Mouse (Mus musculus) cerebellum, postnatal 36 days (tissue): ENCODE measurements around the gene Orc1.
A peak's percentile ranks its signal among the peaks of the same experiment; 100 is the strongest.

Source experiments
- DNase-seq, 2 experiments: peaks; one replicate each; pipeline ENCODE4 v3.0.0; 2021 to 2022; ENCODE audit warnings: mixed read lengths in 2 of 2

Orc1 gene

DNA sequence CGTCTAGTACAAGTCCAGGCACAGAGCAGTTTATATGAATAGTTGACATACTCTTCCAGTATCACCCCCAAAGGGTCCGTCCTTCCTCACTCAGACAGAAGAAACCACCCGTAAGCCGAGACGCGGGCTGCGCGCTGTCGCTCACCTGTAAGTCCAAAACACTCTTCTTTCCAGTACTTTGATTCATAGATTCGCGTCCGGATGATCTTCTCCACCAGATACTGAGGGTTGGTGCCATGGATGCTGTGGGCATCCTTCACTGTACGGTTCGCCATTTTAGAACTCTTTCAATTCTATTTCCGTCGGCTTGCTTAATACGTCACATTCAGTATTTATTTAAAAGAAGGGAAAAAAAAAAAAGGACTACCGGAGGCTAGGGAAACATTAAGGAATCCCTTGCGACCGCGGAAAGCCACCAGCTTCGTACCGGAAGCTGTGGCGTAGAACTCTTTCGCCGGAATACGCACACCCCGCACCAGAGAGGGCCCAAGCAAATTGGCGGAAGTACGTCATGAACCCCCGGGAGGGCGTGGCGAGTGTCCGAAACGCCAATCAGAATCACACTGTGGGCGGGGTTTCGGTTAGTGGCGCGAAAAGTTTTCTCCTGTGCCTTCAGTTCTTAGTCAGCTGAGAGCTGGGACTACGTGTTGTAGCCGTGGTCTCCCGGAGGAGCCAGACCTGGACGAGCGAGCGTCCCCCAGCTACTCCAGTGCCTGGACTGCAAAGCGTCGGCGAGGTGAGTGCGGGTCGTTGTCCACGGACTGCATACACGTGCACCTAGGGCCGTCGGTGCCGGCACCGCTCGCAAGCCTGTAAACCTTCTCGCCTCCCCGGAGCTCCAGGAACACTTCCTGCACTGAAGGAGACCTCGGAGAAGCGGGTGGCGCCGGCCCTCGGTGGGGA lies at the start of gene Orc1, which contains the start of gene Prpf38a:
Gene Orc1, plus strand, starts transcription at position 584 of the 903 bp plus-strand sequence.
Gene Prpf38a, minus strand, starts transcription at position 497 of the 903 bp plus-strand sequence.
- DNase-seq: peak; percentile 97

DNA sequence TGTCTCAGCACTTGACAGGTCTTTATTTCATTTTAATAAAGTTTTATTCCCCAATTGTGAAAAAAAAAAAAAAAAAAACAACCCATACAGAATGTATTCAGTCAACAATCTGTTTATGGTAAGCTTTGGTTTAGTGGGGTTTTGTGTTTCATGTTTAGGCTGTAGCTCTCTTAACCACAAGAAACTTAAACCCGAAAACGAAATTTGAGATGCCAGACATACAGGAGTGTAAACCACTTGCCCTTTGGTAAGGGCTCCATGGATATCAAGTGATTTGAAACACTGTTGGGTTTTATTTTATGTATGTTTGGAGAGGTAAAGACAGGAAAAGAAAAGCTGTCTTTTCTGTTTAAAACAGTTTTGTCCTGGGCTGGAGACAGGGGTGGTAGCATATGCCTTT lies 39.5 kb upstream of the Orc1 start:
- DNase-seq: no peak

DNA sequence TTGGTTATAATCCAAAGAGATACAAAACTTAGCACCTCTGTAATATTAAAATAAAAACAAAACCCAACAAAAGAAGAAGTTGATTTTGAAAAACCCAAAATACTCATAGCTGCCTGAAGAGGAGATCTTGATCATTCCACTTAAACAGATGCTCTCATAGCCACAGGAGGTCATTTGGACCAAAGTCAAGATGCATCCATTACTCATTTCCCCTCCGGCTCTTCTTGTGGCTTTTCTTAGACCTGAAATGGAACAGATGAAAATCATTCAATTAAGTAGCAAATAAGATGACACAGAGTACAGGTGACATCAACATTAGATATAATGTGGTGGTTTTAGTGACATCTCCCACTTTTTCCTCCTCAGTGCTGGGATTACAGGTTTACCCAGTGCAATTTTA lies 14.2 kb upstream of the Orc1 start:
- no peak for DNase-seq

DNA sequence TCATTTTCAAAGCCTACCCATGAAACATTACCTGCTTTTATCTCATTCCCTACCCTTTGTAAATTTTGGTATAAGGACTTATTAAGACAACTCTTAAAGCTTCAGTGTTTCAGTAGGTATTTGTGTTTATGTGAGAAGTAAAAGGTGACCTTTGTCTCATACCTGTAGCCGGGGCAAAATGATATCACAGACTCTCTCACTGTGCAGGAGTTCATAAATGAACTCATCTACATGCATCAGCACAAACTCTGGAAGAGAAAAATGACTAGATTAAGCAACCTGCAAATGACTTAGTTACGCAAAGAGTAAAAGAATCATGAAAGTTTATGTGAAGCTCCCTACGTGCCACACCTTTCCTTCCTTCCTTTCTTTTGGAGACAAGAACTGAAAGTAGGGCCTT lies 6.6 kb upstream of the Orc1 start:
- DNase-seq: no peak

DNA sequence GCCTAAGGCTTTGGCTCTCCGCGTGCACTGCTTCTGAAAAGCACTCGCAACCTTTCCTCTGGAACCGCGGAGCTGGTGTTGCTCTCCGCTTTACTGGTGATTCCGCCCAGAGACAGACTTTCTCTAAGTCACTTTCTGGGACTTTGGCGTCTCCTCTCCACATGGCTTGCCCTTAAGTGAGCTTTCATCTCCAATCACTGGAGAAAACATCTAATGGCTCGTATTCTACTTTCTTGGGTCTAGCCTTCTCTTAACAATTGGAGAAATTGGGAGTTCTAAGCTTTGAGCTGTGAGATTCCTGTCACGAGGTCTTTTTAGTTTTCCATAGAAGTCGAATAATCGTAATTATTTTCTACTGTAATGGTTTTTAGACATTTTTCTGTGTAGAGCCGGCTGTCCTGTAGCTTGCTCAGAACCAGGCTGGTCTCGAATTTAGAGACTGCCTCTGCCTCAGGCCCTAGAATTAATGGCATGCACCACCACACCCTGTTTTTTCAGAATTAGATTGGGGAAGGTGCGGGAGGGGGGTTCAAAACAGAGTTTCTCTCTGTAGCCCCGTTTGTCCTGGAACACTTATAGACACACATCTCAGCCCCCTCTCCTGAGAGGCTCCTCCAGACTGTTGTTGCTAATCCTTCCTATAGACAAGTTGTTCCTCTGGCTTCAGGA lies 654 bp downstream of the Orc1 start:
- no peak for DNase-seq

DNA sequence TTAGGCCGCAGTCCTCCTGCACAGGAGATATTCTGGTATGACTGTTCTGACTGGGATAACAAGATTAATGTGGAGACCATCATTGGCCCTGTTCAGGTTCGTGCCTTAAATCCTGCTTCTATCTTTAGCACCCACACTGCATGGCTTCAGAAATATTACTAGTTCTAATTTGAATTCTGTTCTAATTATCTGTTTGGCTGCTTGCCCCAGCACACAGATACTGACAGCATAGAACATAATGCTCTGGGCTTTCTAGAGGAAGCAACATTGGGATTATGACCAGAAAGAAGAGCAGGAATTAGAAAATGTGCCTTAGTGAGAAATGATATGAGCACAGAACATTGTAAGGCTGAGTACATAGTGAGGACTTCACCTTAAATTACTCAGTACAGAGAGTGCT lies 14.2 kb downstream of the Orc1 start:
- DNase-seq: peak in 1 of 2 experiments; percentile 15

DNA sequence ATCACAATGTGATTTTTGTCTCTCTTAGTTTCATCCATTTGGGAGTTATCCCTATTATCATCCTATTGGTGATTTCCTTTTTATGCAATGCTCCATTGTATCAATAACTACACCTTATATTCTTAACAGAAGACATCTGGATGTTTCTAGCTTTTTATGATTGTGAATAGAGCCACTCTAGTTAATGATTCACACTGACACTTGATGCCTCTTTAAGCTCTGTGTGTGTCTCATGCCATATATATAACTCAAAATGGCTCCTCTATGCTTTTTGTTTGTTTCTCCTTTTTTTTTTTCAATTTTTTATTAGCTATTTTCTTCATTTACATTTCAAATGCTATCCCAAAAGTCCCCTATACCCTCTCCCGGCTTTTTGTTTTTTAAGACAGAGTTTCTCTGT lies 16.6 kb downstream of the Orc1 start:
- DNase-seq: no peak

DNA sequence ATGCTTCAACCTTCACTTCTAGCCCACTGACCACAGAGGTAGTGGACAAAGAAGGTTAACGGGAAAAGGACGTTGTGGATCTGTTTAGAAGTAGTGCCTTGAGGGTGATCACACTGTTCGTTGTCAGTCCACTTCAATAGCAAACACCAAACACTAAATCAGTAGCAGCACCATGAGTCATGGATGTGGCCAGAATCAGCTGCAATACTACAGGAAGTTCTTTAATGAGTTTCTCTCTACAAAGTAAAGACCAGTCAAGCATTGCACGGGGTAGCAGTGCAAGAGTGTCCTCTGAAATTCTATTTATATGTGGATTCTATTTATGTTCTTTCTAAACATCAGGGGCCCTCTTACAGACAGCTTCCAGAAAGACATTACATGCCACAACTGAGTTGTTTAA lies 19.1 kb downstream of the Orc1 start:
- no peak for DNase-seq

DNA sequence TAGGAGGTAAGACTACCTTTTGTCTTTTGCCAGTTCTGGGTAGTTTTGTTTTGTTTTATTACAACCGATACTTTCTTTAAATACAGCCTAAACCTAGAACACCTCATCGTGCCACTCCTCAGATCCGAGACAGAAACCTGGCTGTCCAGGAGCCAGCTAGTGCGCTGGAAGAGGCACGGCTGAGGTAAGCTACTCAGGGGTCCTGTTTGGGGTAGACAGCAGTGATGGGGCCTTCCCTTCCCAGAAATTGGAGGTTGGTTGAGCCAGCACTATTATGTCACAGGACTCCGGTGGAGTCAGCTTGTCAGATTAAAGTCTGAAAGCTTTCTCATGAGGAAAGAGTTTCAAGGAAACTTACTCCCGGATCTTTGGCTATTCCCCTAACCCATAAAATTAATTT lies 22.6 kb downstream of the Orc1 start:
- DNase-seq: no peak

DNA sequence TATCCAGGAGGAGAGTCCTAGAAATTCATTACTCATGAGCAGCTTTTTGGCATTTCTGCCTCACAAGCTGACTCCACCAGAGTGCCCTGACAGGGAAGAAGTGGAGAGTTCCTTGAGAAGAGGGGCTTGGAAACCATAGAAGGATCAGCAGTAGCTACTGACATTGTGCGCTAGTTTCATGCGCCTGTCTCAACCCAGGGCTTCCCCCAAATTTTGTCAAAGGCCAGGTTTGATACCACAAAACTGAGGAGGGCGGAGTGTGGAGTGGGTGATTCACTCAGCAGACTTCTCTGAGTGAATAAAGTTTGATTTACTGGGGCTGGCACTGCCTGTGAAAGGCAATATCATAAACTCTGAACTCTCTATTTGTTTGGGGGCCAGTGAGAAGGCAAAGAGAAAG lies 29.4 kb downstream of the Orc1 start:
- DNase-seq: no peak

DNA sequence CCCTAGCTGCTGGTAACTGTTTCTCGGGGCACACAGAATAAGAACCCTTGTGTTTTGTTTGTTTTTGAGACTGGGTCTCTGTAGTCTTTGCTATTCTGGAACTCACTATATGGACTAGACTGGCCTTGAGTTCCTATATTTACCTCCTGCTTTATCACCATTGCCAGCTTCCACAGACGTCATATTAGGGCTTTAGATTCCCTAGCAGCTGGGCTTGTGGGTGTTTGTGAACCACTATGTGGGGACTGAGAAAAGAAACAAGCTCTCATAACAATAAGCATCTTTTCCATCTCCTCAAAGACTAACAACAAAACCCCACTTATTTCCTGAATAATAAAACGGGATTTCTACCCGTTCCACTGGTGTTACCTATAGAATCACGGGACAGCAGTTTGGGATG lies 31.7 kb downstream of the Orc1 start:
- no peak for DNase-seq

DNA sequence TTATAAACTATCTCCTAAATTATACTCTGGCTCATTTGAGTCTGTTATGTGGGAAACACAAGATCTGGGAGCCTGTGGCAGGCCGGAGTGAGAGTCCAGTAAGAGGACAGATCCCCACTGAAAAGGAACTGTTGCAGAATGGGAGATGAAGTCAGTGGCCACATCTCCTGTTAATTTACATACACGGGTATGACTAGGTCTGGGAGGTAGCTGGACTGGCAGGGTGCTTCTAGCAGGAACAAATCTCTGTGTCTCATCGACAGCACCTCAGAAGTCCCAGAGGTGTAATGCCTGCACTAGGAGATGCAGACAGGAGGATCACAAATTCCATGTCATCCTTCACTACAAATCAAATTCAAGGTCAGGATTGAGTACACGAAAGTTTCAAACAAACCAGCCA lies 39.4 kb downstream of the Orc1 start:
- no peak for DNase-seq

DNA sequence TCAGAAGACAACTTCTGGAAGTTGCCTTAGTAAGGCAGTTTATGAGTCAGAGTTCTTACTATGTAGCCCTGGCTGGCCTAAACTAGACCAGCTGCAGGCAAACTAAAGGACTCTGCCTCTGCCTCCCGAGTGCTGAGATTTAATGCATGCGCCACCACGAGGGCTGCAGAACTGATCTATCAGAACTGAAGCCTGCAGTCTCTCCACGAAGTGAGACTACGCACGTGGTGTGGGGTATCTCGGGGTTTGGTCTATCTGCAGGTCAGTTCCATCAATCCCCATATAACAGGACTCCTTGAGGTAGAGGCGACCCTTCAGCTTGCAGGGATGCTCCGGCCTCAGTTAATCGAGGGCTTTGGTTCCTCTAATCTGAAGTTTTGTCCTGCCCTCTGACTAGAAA lies 39.9 kb downstream of the Orc1 start:
- no peak for DNase-seq

DNA sequence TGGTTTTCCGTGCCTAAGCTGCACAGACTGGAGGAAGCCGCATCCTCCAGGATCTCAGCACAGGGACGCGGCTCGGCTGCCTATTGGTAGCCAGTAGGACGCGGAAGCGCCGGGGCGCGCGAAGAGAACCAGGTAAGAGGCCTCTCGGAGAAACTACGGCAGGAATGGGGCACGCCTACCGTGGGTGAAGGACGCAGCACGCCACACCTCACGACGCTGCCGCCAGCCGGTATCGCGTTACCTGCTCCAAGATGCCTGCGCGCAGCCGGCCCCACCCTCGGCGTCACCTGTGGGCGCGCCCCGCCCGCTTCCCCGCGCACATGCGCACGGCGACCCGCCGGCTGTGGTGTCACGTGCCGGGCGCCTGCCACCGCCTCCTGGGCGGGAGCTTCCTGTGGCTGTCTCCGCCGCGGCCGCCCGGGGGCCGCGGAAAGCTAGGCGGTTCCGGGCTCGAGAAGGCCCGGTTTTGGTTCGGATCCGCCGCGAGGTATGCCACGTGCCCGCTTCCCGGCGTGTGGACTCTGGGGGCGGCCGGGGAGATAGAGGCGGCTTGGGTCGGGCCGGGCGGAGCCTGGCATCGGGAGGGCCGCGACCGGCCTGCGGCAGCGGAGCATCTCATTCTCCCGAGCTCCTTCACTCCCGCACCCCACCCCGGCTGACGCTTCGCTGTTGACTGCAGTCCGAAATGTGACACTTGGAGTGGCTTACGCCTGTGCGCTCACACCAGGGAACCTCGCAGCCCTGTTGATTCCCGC lies 40.5 kb downstream of the Orc1 start, which contains the start of gene Cc2d1b:
Gene Cc2d1b, plus strand, starts transcription at position 354 of the 755 bp plus-strand sequence.
- peak; percentile 91 to 96 for DNase-seq

DNA sequence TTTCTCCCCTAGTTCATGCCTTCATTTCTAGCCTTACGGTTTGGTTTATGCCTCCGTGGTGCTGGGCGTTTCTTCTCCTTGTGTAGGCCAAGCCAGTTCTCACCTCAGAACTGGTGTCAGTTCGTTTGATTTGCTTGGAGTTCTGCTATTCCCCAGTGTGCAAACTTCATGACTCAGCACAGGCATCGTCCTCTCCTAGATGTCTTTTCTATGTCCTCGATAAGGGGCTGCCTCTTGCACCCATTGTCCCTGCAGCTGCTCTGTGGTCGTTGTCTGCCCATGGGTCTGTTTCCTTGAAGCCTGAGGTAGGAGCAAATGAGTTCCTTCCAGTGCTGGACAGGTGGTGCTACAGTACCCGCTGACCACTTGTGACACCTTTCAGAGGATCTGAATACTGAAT lies 41.3 kb downstream of the Orc1 start:
- peak in 1 of 2 experiments; percentile 17 for DNase-seq

DNA sequence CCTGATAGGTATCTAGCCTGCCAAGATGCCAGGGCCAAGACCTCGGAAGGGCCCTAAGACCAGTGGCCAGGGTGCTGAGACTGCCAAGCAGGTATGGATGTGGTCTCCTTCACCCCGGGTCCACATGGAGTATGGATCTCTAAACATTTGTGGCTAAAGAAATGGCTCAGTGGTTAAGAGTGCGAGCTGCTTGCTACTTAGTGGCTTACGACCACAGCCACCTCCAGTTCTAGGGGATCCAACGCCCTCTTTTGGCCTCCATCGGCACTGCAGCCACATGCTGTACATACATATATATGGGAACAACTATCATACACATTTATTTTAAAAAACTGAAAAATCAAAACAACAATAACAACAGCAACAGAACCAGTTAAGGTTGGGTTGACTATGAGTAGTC lies 42.3 kb downstream of the Orc1 start:
- DNase-seq: no peak

DNA sequence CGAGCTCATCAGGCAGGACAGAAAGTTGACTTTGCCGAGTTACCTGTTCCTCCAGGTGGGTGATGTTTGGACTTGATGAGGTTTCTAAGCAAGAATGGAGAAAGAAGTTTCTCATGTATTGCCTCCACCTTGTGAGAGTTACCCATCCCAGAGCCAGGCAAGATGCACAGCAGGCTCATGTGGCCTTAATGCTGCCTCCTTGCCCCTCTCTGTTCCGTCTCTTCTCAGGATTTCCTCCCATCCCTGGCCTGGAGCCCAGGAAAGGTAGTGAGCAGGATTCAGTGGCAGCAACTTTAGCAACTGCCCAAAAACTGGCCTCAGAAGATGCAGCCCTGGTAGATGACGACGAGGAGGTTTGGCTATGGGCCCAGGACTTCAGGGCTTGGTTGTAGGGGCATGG lies 47.8 kb downstream of the Orc1 start:
- DNase-seq: no peak

DNA sequence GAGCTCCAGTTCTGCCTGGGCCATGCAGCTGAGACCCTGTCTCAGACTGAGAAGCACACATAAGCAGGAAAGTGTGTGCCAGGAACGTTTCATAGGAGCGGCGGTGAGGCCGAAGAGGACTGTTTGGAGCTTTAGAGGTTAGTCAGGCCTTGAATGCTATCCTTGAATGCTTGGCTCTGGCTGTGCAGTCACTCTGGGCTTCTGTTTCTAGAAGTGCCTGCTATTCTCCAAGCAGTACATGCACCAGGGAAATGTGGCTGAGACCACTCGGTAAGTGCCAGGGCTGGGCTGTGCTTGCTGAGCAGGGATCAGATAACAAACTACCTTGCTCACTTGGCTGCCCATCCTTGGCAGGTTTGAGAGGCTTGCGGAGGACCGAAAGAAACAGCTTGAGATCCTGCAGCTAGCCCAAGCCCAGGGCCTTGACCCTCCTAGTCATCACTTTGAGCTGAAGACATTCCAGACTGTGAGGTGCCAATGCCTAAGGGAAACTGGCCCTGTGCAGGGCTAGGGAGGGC lies 50.2 kb downstream of the Orc1 start:
- no peak for DNase-seq

DNA sequence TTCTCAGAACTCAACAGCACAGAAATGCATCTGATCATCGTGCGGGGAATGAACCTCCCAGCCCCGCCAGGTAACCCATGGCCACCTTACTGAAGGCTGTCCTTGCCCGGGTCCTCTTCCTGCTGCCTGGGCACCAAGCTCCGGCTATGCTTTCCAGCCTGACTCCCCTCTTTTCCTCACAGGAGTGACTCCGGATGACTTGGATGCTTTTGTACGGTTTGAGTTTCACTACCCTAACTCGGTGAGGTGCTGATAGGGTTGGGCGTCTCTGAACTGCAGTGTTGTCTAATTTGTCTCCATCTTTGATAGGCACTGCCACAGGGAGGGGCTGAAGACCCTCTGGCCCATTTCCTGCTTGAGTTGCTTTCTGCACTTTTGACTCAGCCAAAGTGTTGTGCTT lies 50.9 kb downstream of the Orc1 start:
- no peak for DNase-seq

DNA sequence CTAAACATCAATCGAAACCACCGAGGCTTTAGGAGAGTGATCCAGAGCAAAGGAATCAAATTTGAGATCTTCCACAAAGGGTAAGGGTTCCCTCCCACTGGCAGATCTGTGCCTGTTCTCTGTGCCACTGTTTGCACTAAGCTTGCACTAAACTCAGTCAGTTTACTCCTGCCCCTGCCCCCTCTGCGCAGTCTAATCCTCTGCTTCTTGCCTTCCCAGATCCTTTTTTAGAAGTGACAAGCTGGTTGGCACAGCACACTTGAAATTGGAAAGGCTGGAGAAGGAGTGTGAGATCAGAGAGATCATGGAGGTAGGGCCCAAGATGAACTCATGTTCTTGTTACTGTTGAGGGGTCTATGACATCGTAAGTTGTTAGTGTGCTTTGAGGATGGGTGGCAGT lies 52.4 kb downstream of the Orc1 start:
- no peak for DNase-seq

DNA sequence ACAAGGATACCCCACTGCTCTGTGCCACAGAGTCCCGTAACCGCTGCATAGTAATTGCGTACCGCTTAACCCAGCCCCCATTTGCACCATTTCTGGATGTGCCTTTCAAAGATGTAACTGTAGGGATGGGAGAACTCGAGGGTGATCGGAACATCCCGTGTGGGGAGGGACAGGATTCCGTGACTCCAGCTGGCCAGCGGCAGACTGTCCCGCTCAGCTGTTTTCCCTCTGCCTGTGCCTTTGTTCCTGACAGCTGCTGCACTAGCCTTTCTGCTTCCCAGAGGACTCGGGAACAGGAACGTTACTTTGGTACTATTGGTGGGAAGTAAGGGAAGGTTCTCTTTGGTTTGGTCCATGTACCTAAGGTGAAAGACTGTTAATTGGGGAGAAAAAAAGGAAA lies 54.5 kb downstream of the Orc1 start:
- DNase-seq: no peak

DNA sequence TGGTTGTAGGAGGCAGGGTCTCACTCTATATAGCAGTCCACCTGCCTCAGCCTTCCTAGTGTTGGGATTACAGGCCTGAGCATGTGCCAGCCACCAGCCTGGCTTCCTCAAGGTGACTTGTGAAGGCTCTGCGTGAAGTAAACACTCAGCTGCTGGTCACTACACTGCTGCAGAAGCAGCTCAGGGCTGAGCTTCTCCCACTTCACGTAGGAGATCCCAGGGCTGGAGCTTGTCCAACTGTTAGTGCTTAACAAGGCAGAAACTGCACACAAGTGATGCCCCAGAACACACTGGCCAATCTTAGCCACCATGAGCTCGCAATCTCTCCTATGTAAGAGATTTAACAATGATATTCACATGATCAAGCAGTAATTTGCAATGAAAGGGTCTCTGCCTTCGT lies 55.5 kb downstream of the Orc1 start:
- no peak for DNase-seq

DNA sequence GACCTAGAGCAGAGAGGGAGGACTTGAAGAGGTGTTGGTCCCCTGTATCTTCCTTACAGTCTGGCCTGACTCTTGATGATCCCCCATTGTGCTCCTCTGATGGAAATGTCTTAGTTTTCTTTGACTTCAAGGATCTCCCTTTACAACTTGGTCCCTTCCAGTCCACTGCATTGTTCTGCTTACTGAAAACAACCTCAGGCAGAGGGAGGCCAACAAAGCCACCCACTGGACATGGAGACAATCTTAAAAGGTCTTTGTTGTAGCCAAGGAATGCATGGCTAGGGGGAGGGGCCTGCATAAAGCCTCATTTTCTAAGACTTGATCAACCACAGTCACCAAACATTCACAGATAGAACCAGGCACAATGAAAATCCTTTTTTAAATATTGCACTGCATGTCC lies 55.9 kb downstream of the Orc1 start:
- DNase-seq: no peak
